Mouse (Mus musculus): Measurements from ENCODE around the gene Leprot.

- TF ChIP-seq CTCF (conservative IDR thresholded peaks at IDR 0.05; ENCODE audit: low read length) (no peak), POU5F1 (IDR thresholded peaks at IDR 0.05; ENCODE audit: borderline replicate concordance, low read length) (no peak), NANOG (IDR thresholded peaks at IDR 0.05; ENCODE audit: borderline replicate concordance, low read length) (no peak)
Measured at GRCm38 (mm10) chr4:101625278-101625677, 22.2 kb upstream of the Leprot start.
